Mouse (Mus musculus): ENCODE measurements around the gene Cmklr1.

Cmklr1 gene

GRCm38 (mm10) chr5:113650035-113650865 is at the start of gene Cmklr1:
Cmklr1 (minus strand) TSS chr5:113650426.
- in situ Hi-C loops (cut with MboI), result no loop called here

GRCm38 (mm10) chr5:113694415-113694814 is 44.2 kb upstream of the Cmklr1 start:
- in situ Hi-C loops (cut with MboI), result no loop called here

- in situ Hi-C loops (cut with MboI), result no loop called here
These were observed 43.8 kb upstream of the Cmklr1 start for GRCm38 (mm10) chr5:113694000-113694399.

- in situ Hi-C loops (cut with MboI), result no loop called here
These were observed 43.0 kb upstream of the Cmklr1 start for GRCm38 (mm10) chr5:113693196-113693755.

- in situ Hi-C loops (cut with MboI), result no loop called here
These were observed 40.6 kb upstream of the Cmklr1 start for GRCm38 (mm10) chr5:113690866-113691265.

- in situ Hi-C loops (cut with MboI), result no loop called here
These were observed 39.9 kb upstream of the Cmklr1 start for GRCm38 (mm10) chr5:113690069-113690548.

GRCm38 (mm10) chr5:113687514-113687913 is 37.3 kb upstream of the Cmklr1 start:
- in situ Hi-C loops (cut with MboI), result no loop called here

- in situ Hi-C loops (cut with MboI), result no loop called here
These were observed 35.2 kb upstream of the Cmklr1 start for GRCm38 (mm10) chr5:113685471-113685870.

- in situ Hi-C loops (cut with MboI), result no loop called here
These were observed 33.0 kb upstream of the Cmklr1 start for GRCm38 (mm10) chr5:113683246-113683645.

GRCm38 (mm10) chr5:113682472-113682871 is 32.2 kb upstream of the Cmklr1 start:
- in situ Hi-C loops (cut with MboI), result no loop called here

GRCm38 (mm10) chr5:113681219-113681618 is 31.0 kb upstream of the Cmklr1 start:
- in situ Hi-C loops (cut with MboI), result no loop called here

GRCm38 (mm10) chr5:113679509-113679908 is 29.3 kb upstream of the Cmklr1 start:
- in situ Hi-C loops (cut with MboI), result no loop called here

GRCm38 (mm10) chr5:113678743-113679452 is 28.7 kb upstream of the Cmklr1 start:
- in situ Hi-C loops (cut with MboI), result no loop called here

GRCm38 (mm10) chr5:113677541-113677940 is 27.3 kb upstream of the Cmklr1 start:
- in situ Hi-C loops (cut with MboI), result no loop called here

GRCm38 (mm10) chr5:113674851-113675250 is 24.6 kb upstream of the Cmklr1 start:
- in situ Hi-C loops (cut with MboI), result no loop called here

GRCm38 (mm10) chr5:113672456-113672855 is 22.2 kb upstream of the Cmklr1 start:
- in situ Hi-C loops (cut with MboI), result no loop called here

GRCm38 (mm10) chr5:113670597-113670996 is 20.4 kb upstream of the Cmklr1 start:
- in situ Hi-C loops (cut with MboI), result no loop called here

GRCm38 (mm10) chr5:113670110-113670509 is 19.9 kb upstream of the Cmklr1 start:
- in situ Hi-C loops (cut with MboI), result no loop called here

GRCm38 (mm10) chr5:113664629-113665195 is 14.5 kb upstream of the Cmklr1 start:
- in situ Hi-C loops (cut with MboI), result no loop called here

GRCm38 (mm10) chr5:113664127-113664526 is 13.9 kb upstream of the Cmklr1 start:
- in situ Hi-C loops (cut with MboI), result no loop called here

GRCm38 (mm10) chr5:113660872-113661271 is 10.6 kb upstream of the Cmklr1 start:
- in situ Hi-C loops (cut with MboI), result no loop called here

GRCm38 (mm10) chr5:113654821-113655220 is 4.6 kb upstream of the Cmklr1 start:
- in situ Hi-C loops (cut with MboI), result no loop called here
